Mouse (Mus musculus): ENCODE results near the gene Olfr1133. TPM values are rescaled to one million over a fixed set of nuclear protein-coding genes. Genes with fewer than 3 reads are reported as not detected.
"Not testable (repeated sequence)": the region's sequence is repeated elsewhere in the genome, so short reads cannot be mapped to it uniquely, and the experiment has no call there.

Gene Olfr1133
- not detected in 2 replicates for polyA plus RNA-seq (2012; rRNA removed)

DNA sequence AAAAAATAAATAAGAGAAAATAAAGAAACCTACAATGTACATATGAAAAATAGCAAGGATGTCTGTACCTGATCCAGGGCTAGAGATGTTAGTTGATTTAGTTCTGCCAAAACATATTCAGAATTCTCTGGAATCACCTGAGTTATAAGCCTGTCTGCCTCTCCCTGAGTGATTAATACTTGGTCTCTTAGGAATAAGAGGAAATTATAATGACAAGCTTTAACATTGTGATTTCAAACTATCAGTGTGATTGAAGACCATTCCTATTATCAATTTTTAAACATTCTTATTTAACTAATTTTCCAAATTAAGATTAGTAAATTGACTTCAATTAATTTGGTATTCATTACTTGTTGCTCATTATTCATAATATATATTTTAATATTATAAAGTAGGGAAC is at the start of gene Olfr1133:
TSS of gene Olfr1133 (minus strand) at position 101 of the 400 bp plus-strand sequence.
- TF ChIP-seq CTCF (IDR thresholded peaks at IDR 0.05; ENCODE audit: borderline replicate concordance, extremely low read depth, insufficient read depth, insufficient read length) (no peak), POLR2A (IDR thresholded peaks at IDR 0.05; ENCODE audit: borderline replicate concordance, extremely low read depth, insufficient read depth, insufficient read length, poor library complexity, severe bottlenecking) (no peak)
- DNase-seq (ENCODE audit: low read depth) = no peak

DNA sequence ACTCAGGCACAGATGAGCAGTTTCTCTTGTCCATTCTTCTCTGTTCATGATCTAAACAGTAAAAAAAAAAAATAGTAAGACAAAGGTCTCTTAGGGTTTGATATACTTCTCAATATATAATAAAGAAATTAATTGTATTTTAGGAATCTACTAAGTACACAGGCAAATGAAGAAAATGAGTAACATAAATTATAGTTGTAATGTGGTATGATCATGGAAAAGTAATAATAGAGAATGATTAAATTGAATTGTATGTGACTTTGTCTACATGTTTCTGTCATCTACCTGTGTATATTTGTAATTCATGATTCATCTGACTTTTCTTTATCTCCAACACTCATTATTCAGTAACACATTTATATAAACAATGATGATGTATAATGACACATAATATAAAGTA is 46.7 kb upstream of the Olfr1133 start, which contains the start of gene Olfr1136:
TSS of gene Olfr1136 (minus strand) at position 101 of the 400 bp plus-strand sequence.
- no peak for DNase-seq (ENCODE audit: low read depth)
- TF ChIP-seq CTCF (IDR thresholded peaks at IDR 0.05; ENCODE audit: borderline replicate concordance, extremely low read depth, insufficient read depth, insufficient read length) = no peak
- TF ChIP-seq POLR2A (IDR thresholded peaks at IDR 0.05; ENCODE audit: borderline replicate concordance, extremely low read depth, insufficient read depth, insufficient read length, poor library complexity, severe bottlenecking) = no peak

DNA sequence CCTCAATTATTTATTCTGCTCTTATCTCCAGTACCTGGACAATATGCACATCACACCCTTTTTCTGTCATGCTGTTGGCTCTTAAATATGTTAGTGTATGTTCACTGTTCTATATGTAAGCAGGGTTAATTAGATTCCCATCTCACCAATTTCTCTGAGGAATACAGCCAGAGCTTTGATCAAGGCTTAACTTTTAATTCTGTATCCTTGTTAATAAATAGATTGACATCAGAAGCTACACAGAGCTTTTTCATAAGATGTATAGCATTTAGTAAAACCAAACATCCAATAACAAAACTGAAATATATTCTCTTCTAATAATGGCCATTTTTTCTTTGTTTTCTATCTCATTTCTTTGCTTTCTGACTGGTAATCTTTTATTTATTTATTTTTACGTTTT is 26.4 kb upstream of the Olfr1133 start, which contains the start of gene Olfr1135:
TSS of gene Olfr1135 (minus strand) at position 101 of the 400 bp plus-strand sequence.
- no peak for DNase-seq (ENCODE audit: low read depth)
- TF ChIP-seq POLR2A (IDR thresholded peaks at IDR 0.05; ENCODE audit: borderline replicate concordance, extremely low read depth, insufficient read depth, insufficient read length, poor library complexity, severe bottlenecking) (no peak), CTCF (IDR thresholded peaks at IDR 0.05; ENCODE audit: borderline replicate concordance, extremely low read depth, insufficient read depth, insufficient read length) (no peak)

DNA sequence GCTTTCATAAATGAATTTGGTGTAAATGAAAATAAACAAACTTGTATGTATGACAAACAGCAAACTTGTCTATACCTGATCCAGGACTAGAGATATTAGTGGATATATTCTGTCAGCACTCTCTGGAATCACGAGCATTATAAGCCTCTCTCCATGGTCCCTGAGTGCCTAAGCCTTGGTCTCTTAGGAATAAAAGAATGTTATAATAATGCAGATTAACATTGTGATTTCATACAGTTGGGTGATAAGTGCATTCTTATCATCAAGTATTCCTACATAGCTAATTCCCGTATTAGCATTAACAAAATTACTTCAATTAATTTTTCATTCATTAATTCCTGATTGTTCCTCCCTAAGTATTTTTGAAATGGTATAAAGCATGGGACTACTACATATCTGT is 11.2 kb upstream of the Olfr1133 start, which contains the start of gene Olfr1134:
TSS of gene Olfr1134 (minus strand) at position 101 of the 400 bp plus-strand sequence.
- DNase-seq (ENCODE audit: low read depth) = no peak
- TF ChIP-seq CTCF (IDR thresholded peaks at IDR 0.05; ENCODE audit: borderline replicate concordance, extremely low read depth, insufficient read depth, insufficient read length) = no peak
- no peak for TF ChIP-seq POLR2A (IDR thresholded peaks at IDR 0.05; ENCODE audit: borderline replicate concordance, extremely low read depth, insufficient read depth, insufficient read length, poor library complexity, severe bottlenecking)

DNA sequence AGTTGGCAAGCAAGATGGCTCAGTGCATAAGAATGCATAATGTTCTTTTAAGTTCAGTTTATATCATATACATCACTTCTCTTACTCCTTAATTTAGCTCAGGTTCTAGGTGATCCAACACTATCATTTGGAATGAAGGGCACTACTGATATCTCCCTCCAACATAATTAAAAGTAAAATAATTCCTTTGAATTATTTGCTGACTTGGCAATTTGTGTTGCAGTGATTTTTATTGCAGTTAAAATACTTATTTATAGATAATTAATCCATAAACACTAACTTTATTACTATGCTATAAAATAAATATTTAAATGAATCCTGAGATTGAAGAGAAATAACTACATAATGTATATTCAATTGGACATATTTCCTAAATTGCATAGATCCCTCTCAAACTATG is 4.7 kb downstream of the Olfr1133 start:
- no peak for DNase-seq (ENCODE audit: low read depth)
- TF ChIP-seq POLR2A (IDR thresholded peaks at IDR 0.05; ENCODE audit: borderline replicate concordance, extremely low read depth, insufficient read depth, insufficient read length, poor library complexity, severe bottlenecking) (no peak), CTCF (IDR thresholded peaks at IDR 0.05; ENCODE audit: borderline replicate concordance, extremely low read depth, insufficient read depth, insufficient read length) (no peak)

DNA sequence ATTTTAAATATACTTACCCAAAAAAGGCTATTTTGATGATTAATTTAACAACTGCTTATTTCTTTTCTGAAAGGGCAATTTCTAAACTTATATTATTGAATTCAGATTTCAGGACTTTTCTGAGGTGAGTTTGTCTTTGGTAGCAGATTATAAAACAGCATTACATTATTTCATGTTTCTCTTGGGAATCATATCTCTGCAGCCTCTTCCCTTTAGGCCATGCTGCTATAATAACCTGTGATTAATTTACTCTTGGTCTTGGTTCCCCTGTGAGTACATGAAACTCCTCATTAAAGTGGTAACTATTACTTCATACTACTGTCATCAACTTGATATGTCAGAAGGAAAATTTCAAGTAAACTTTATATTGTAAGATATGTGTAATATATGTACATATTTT is 9.7 kb downstream of the Olfr1133 start, which contains the start of gene Olfr1132:
TSS of gene Olfr1132 (minus strand) at position 101 of the 400 bp plus-strand sequence.
- DNase-seq (ENCODE audit: low read depth) = no peak
- TF ChIP-seq CTCF (IDR thresholded peaks at IDR 0.05; ENCODE audit: borderline replicate concordance, extremely low read depth, insufficient read depth, insufficient read length) (no peak), POLR2A (IDR thresholded peaks at IDR 0.05; ENCODE audit: borderline replicate concordance, extremely low read depth, insufficient read depth, insufficient read length, poor library complexity, severe bottlenecking) (no peak)

DNA sequence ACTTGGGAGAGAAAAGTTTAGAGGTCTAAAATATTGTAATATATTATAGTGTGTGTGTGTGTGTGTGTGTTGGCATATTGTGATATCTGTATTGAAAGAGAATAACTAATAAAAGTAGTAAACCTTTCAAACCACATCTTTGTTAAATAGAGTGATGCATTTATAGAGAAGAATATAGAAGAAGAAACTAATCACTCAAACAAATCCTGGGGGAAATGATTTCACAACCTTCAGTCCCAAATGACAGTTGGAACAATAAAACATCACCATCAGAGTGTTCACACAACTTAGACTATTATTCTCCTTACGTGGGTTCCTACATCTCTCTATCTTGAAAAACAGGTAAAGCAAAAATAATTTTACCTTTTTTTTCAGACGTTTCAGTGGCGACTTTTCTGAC is 20.4 kb downstream of the Olfr1133 start, which contains the start of gene Olfr1131:
TSS of gene Olfr1131 (plus strand) at position 301 of the 400 bp plus-strand sequence.
- DNase-seq (ENCODE audit: low read depth) = no peak
- TF ChIP-seq POLR2A (IDR thresholded peaks at IDR 0.05; ENCODE audit: borderline replicate concordance, extremely low read depth, insufficient read depth, insufficient read length, poor library complexity, severe bottlenecking) = no peak
- TF ChIP-seq CTCF (IDR thresholded peaks at IDR 0.05; ENCODE audit: borderline replicate concordance, extremely low read depth, insufficient read depth, insufficient read length) = no peak

DNA sequence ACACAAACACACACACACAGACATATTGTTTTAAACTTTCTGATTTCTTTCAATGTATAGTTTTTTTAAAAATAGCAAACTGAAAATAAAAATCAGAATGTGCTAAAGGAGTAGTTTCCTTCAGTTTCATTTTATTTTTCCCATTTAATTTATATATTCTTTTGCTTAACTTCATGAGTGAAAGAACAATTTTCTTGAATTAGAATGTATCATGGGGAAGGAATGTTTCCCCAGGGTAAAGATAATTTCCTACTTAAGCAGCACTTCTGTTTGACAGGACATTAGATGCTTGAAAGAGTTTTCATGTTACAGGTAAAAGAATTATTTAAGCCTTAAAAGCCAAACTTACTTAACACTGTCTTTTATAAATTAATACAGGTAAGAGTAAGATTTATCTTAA is 41.3 kb downstream of the Olfr1133 start, which contains the start of gene Olfr1130:
TSS of gene Olfr1130 (plus strand) at position 301 of the 400 bp plus-strand sequence.
- not testable (repeated sequence) for DNase-seq (ENCODE audit: low read depth)

Other genes starting within 250 kb of the Olfr1133 start
- gene Olfr1123, start 230.7 kb downstream of the Olfr1133 start, polyA plus RNA-seq (2012; rRNA removed) = not detected in 2 replicates
- gene Olfr1124, start 217.1 kb downstream of the Olfr1133 start, polyA plus RNA-seq (2012; rRNA removed) = not detected in 2 replicates
- not detected in 2 replicates for gene Olfr1126, start 193.4 kb downstream of the Olfr1133 start, polyA plus RNA-seq (2012; rRNA removed)
- gene Pramel7, start 150.3 kb downstream of the Olfr1133 start, polyA plus RNA-seq (2012; rRNA removed) = not detected in 2 replicates
- gene Pramel6, start 140.8 kb downstream of the Olfr1133 start, polyA plus RNA-seq (2012; rRNA removed) = not detected in 2 replicates
- gene Olfr153, start 115.6 kb downstream of the Olfr1133 start, polyA plus RNA-seq (2012; rRNA removed) = not detected in 2 replicates
- gene Olfr1128, start 101.8 kb downstream of the Olfr1133 start, polyA plus RNA-seq (2012; rRNA removed) = not detected in 2 replicates
- gene Olfr1129, start 73.5 kb downstream of the Olfr1133 start, polyA plus RNA-seq (2012; rRNA removed) = not detected in 2 replicates
- not detected in 2 replicates for gene Olfr1130, start 41.2 kb downstream of the Olfr1133 start, polyA plus RNA-seq (2012; rRNA removed)
- not detected in 2 replicates for gene Olfr1131, start 20.3 kb downstream of the Olfr1133 start, polyA plus RNA-seq (2012; rRNA removed)
- gene Olfr1132, start 9.8 kb downstream of the Olfr1133 start, polyA plus RNA-seq (2012; rRNA removed) = not detected in 2 replicates
- gene Olfr1134, start 11.1 kb upstream of the Olfr1133 start, polyA plus RNA-seq (2012; rRNA removed) = not detected in 2 replicates
- gene Olfr1135, start 26.3 kb upstream of the Olfr1133 start, polyA plus RNA-seq (2012; rRNA removed) = not detected in 2 replicates
- not detected in 2 replicates for gene Olfr1136, start 46.6 kb upstream of the Olfr1133 start, polyA plus RNA-seq (2012; rRNA removed)
- gene Olfr1137, start 65.8 kb upstream of the Olfr1133 start, polyA plus RNA-seq (2012; rRNA removed) = not detected in 2 replicates
- gene Olfr1138, start 92.6 kb upstream of the Olfr1133 start, polyA plus RNA-seq (2012; rRNA removed) = not detected in 2 replicates
- gene Olfr1140, start 96.4 kb upstream of the Olfr1133 start, polyA plus RNA-seq (2012; rRNA removed) = not detected in 2 replicates
- not detected in 2 replicates for gene Olfr1141, start 106.6 kb upstream of the Olfr1133 start, polyA plus RNA-seq (2012; rRNA removed)
- not detected in 2 replicates for gene Olfr152, start 132.1 kb upstream of the Olfr1133 start, polyA plus RNA-seq (2012; rRNA removed)
- not detected in 2 replicates for gene Olfr1143, start 153.2 kb upstream of the Olfr1133 start, polyA plus RNA-seq (2012; rRNA removed)
- not detected in 2 replicates for gene Olfr1145, start 162.4 kb upstream of the Olfr1133 start, polyA plus RNA-seq (2012; rRNA removed)
- not detected in 2 replicates for gene Olfr1148, start 183.2 kb upstream of the Olfr1133 start, polyA plus RNA-seq (2012; rRNA removed)
- gene Olfr1150-ps1, start 196.6 kb upstream of the Olfr1133 start, polyA plus RNA-seq (2012; rRNA removed) = not detected in 2 replicates
- gene Olfr1151, start 208.5 kb upstream of the Olfr1133 start, polyA plus RNA-seq (2012; rRNA removed) = not detected in 2 replicates
- not detected in 2 replicates for gene Olfr1152, start 219.1 kb upstream of the Olfr1133 start, polyA plus RNA-seq (2012; rRNA removed)
- not detected in 2 replicates for gene Olfr1153, start 247.6 kb upstream of the Olfr1133 start, polyA plus RNA-seq (2012; rRNA removed)

All from brain, embryonic 14.5 days (tissue).